Mouse (Mus musculus) spleen, postnatal 0 days (tissue): ENCODE data around the gene Pdia5. TPM values are rescaled to one million over a fixed set of nuclear protein-coding genes. Genes with fewer than 3 reads are reported as not detected.

Source experiments
- polyA plus RNA-seq: library from polyadenylated mRNA; unstranded; fragments of >200 nt; fragmentation: Nextera tagmentation; extraction: Ambion mirVana; gene quantifications from 2 replicates; pipeline ENCODE4 v1.2.1, GENCODE M21; 2015

Pdia5 gene
- 10.0 and 12.0 TPM in 2 replicates for polyA plus RNA-seq

DNA sequence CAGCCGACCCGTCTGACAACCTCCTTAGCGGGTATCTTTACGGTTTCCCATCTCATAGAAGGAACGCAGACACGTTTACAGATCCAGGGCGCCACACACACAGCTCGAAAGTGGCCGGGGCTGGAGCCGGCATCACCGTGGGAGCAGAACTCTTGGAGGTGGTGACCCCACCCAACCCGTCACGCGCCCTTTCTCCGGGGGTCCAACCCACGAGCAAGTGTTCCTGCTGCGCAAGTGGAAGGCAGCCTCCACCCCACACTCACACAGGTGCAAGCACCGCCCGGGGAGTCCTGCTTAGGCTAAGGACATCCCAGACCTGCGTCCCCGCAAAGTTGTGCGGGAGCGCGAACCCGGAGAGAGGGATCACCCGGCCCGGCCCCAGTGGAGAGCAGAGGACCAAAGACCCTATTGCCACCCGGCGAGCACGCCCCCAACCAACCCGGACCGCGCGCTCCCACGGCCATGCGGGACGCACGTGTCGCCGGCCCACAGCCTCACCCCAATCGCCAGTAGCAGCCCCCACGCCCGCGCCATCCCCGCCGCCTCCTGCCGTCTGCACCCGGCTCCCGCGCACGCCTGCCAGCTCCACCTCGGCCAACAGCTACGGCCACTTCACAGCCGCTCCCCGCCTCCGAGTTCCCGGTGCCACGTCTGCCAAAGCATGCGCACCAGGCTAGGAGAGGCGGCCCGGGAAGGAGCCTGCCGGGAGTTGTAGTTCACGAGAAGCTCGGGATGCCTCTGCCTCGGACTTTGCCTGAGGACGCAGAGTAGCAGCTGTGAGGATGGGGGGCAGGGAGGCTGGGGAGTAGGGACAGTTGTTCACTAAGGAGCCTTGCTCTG, at the start of gene Pdia5:
Gene Pdia5, minus strand, starts transcription at position 643 of the 840 bp plus-strand sequence.

DNA sequence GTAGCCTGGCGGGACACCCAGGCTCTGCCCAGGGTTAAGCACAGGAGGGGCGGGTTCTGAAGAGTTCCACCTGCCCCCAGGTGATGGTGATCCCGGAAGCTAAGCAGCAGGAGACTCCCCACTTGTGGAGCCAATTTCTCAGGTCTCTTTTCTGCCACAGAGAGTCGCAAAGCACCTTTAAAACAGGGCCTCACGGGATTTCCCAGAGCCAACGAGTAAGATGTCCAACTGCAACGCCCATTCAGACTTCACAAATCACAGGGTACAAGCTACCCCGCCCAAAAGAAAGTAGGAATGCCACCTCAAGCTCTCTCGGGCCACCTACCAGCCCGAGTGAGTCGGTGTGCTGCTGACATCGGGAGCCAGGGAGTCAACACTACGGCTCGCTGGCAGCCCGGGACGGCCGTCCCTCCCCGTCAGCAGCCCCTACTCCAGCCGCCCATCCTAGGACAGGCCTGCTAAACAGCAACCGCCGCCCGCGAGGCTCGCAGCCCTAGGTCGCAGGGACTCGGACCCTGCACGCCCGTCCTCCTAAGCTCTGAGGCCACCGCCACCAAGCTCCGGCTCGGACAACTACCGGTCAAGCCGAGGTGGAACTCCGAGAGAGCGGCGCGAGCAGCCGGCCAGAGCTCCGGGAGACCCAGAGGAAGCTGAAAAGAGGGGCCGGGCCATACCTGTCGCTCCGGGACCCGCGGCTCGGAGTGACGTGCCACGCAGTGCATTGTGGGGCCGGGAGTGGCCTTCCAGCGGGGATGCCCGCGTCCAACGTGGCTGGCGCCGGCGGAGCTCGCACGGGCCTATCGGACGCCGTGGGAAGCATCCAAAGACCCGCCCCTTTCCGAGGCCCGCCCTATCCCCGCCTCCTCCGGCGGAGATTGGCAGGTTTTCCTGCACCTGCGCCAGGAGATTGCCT, 127.3 kb downstream of the Pdia5 start, which contains the start of gene Sec22a:
Gene Sec22a, minus strand, starts transcription at position 769 of the 913 bp plus-strand sequence.

Other genes starting within 250 kb of the Pdia5 start
- gene Sec22a, start 127.0 kb downstream of the Pdia5 start, polyA plus RNA-seq, result 13.9 and 15.6 TPM in 2 replicates
- gene Sema5b, start 50.3 kb upstream of the Pdia5 start, polyA plus RNA-seq, result 0.36 and 0.57 TPM in 2 replicates